Mouse (Mus musculus) kidney, postnatal 0 days (tissue): Measurements from ENCODE around the gene Dnajb12. TPM values are rescaled to one million over a fixed set of nuclear protein-coding genes. Genes with fewer than 3 reads are reported as not detected.
A peak's percentile ranks its signal among the peaks of the same experiment; 100 is the strongest.

Experiments
- ATAC-seq: fragments of 200-750 bp; cut with Nextera tagmentation; replicated peaks from 2 replicates; pipeline ENCODE4 v1.8.0; 2017; ENCODE audit warnings: low read depth, moderate number of reproducible peaks, moderate TSS enrichment, moderate library complexity; ENCODE audit not compliant: low FRiP score
- DNase-seq: peaks from one replicate; pipeline ENCODE4 v3.0.0-alpha.2; 2016; ENCODE audit warnings: low spot score
- H3K27ac ChIP-seq: fragments of 300-500 bp; sonication (generic); 2 replicates; pipeline ENCODE4 v1.5.1; 2014; ENCODE audit warnings: mild to moderate bottlenecking
- H3K27me3 ChIP-seq: fragments of 300-500 bp; sonication (generic); 2 replicates; pipeline ENCODE4 v1.6.1; 2014; ENCODE audit warnings: low read length, mixed read lengths; ENCODE audit not compliant: insufficient read depth
- H3K36me3 ChIP-seq: fragments of 300-500 bp; sonication (generic); 2 replicates; pipeline ENCODE4 v1.6.1; 2014; ENCODE audit warnings: low read length, mixed read lengths; ENCODE audit not compliant: insufficient read depth
- H3K4me1 ChIP-seq: fragments of 300-500 bp; sonication (generic); replicated peaks from 2 replicates; pipeline ENCODE4 v1.6.1; 2014; ENCODE audit warnings: antibody characterized with exemption, low read length, mixed read lengths; ENCODE audit not compliant: insufficient read depth
- H3K4me2 ChIP-seq: fragments of 300-500 bp; sonication (generic); 2 replicates; pipeline ENCODE4 v1.6.1; 2014; ENCODE audit warnings: mild to moderate bottlenecking, low read length, moderate library complexity, mixed read lengths
- H3K4me3 ChIP-seq: fragments of 300-500 bp; sonication (generic); replicated peaks from 2 replicates; pipeline ENCODE4 v1.5.1; 2014; ENCODE audit warnings: low read depth, low read length
- H3K9ac ChIP-seq: fragments of 300-500 bp; sonication (generic); 2 replicates; pipeline ENCODE4 v1.6.1; 2014; ENCODE audit warnings: low read depth, low read length
- H3K9me3 ChIP-seq: fragments of 300-500 bp; sonication (generic); replicated peaks from 2 replicates; pipeline ENCODE4 v1.6.1; 2016; ENCODE audit warnings: low read length, inconsistent platforms, mixed read lengths
- CTCF ChIP-seq: IDR thresholded peaks from 2 replicates; pipeline ENCODE4 v1.5.1; 2016; ENCODE audit warnings: antibody characterized with exemption, low read depth, mild to moderate bottlenecking, moderate library complexity
- WGBS: fragments of 180-500 bp; shearing (Covaris S2); extraction: QIAGEN DNeasy Blood & Tissue Kit; methylation state at CpG from one replicate; pipeline ENCODE4 v1.1.7; 2014; 5-methylcytosine and 5-hydroxymethylcytosine counted together
- polyA plus RNA-seq: library from polyadenylated mRNA; unstranded; fragments of >200 nt; fragmentation: Nextera tagmentation; extraction: Ambion mirVana; gene quantifications from 2 replicates; pipeline ENCODE4 v1.2.1, GENCODE M21; 2015

The Dnajb12 gene
- polyA plus RNA-seq, 1 experiment from 2014 or later, result 27.9 TPM

DNA sequence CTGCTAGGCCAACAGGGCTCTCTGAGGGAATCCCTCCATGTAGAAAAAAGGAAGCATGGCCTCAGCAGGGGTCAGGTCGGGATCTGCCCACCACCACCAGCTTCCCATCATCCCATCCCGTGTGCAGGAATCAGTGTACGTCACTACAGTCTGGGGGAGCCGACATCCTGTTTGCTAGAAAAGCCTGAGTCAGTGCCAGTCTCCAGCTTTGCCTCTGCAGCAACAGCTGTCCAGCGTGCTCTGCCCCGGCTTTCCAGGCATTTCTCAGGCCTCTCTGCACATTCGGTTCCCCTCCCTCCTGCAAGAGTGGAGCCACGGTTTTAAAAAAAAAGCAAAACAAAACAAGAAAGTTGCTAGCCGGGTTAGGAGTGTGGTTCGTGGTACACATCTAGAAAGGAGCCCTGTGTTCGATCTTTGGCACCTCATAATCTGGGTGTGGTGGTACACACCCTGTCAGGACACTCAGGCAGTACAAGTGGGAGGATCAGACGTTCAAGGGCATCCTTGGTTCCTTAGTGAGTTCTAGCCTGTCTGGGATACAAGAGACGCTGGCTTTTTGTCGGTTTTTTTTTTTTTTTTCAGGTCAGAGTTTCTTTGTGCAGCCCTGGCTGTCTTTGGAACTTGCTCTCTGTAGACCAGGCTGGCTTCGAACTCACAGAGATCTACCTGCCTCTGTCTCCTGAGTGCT, 40.3 kb downstream of the Dnajb12 start:
- H3K9me3 ChIP-seq, result no peaks in the 10 kb centered on the region
- H3K36me3 ChIP-seq, result no peaks in the 10 kb centered on the region
- WGBS, result 39% methylated on average over 15 of the region's 15 CpGs
- H3K27ac ChIP-seq, result peak overlapping the region; percentile 38
- no peak overlapping the region for H3K9ac ChIP-seq
- H3K4me1 ChIP-seq, result peaks cover 28% of the 10 kb centered on the region
- H3K4me2 ChIP-seq, result no peak overlapping the region
- ATAC-seq (no peak), DNase-seq (peak; percentile 76)
- TF ChIP-seq CTCF, result no peak
- no peak overlapping the region for H3K4me3 ChIP-seq
- no peaks in the 10 kb centered on the region for H3K27me3 ChIP-seq

GRCm38 (mm10) chr10:59920485-59920809, 41.1 kb downstream of the Dnajb12 start:
- Histone ChIP-seq H3K36me3 (no peaks in the 10 kb centered on the region), H3K4me1 (peaks cover 28% of the 10 kb centered on the region), H3K27me3 (no peaks in the 10 kb centered on the region), H3K4me3 (peak overlapping the region; percentile 33; the same call in 1 of the 2 replicates), H3K9me3 (no peaks in the 10 kb centered on the region), H3K4me2 (peak overlapping the region; percentile 72), H3K27ac (peak overlapping the region; percentile 81), H3K9ac (peak overlapping the region; percentile 50; the same call in 1 of the 2 replicates)
- TF ChIP-seq CTCF, result no peak
- WGBS, result 31% methylated on average over 7 of the region's 7 CpGs
- DNase-seq (no peak), ATAC-seq (no peak)

DNA sequence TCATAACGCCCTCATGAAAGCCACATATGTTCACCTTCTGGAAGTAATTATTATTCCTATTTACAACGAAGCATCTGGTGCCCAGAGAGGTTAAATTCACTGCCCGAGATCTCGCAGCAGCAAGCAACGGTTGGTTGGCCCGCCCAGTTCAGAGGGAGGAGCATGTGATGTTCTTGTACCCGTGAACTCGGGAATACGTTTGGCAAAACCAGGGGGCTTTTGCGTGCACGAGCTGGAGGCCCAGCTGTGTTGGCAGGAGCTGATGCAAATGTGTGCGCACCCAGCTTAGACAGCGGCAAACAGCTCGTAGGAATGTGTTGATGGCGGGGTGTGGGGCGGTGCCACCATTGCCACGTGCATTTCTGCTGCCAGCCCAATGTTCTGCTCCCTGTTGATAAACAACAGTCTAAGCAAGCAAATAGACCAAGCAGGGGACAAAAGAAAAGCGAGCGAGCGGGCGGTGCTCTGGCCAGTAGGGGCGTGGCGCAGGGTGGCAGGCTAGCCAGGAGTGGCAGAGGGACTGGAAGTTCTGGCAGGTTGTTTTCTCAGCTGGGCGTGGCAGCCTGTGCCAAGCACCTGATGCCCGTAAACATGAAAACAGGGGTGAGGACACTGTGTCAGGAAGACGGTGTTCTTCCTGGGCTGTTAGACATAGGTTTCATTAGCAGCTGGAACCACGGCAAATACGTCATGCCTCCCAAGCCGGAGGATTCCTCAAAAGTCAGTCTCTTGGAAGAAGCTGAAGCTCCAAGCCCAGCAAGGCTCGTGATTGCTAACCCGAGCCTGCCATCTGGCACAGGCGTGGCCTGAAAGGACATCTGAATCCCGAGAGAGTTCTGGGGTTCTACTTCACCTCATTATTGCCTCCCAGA, 41.7 kb downstream of the Dnajb12 start:
- TF ChIP-seq CTCF, result peak; percentile 66
- Histone ChIP-seq H3K36me3 (no peaks in the 10 kb centered on the region), H3K27me3 (no peaks in the 10 kb centered on the region), H3K9ac (peak overlapping the region; percentile 50), H3K4me1 (peaks cover 23% of the 10 kb centered on the region), H3K4me3 (peak overlapping the region; percentile 33), H3K4me2 (peak overlapping the region; percentile 72), H3K9me3 (no peaks in the 10 kb centered on the region), H3K27ac (peak overlapping the region; percentile 81)
- WGBS, result 2% methylated on average over 33 of the region's 33 CpGs
- peak; percentile 83 for DNase-seq
- peak; percentile 73 for ATAC-seq

- ATAC-seq (no peak), DNase-seq (no peak)
- no peaks in the 10 kb centered on the region for H3K9me3 ChIP-seq
- H3K4me2 ChIP-seq, result no peak overlapping the region
- H3K4me1 ChIP-seq, result peaks cover 14% of the 10 kb centered on the region
- no peak overlapping the region for H3K27ac ChIP-seq
- H3K9ac ChIP-seq, result no peak overlapping the region
- no peak for TF ChIP-seq CTCF
- WGBS, result 88% methylated on average over 2 of the region's 2 CpGs
- H3K27me3 ChIP-seq, result no peaks in the 10 kb centered on the region
- no peak overlapping the region for H3K4me3 ChIP-seq
- no peaks in the 10 kb centered on the region for H3K36me3 ChIP-seq
These were observed 44.1 kb downstream of the Dnajb12 start for GRCm38 (mm10) chr10:59923493-59923892.

DNA sequence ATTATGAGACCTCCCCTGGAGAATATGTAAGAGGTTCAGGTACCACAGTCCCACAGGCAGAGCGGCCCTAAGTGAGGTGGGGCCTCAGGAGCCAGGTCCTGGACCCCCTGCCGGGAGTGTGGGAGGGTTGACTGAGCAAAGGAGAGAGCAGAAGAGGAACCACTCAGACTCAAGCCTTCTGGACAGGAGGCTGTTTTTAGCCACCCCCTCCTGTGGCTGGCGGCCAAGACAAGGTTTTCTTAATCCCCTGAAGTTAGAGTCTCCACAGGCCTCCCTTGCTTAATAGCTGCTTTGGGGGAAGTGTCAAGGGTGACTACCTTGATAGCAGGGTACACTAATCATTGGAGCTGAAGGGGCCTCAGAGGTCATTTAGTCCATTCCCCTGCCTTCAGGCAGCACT, 44.9 kb downstream of the Dnajb12 start:
- no peaks in the 10 kb centered on the region for H3K36me3 ChIP-seq
- DNase-seq (no peak), ATAC-seq (no peak)
- TF ChIP-seq CTCF, result no peak
- peaks cover 14% of the 10 kb centered on the region for H3K4me1 ChIP-seq
- no peak overlapping the region for H3K4me3 ChIP-seq
- no peak overlapping the region for H3K4me2 ChIP-seq
- H3K27ac ChIP-seq, result no peak overlapping the region
- H3K9ac ChIP-seq, result no peak overlapping the region
- no peaks in the 10 kb centered on the region for H3K9me3 ChIP-seq
- H3K27me3 ChIP-seq, result no peaks in the 10 kb centered on the region
- 24% methylated on average over 3 of the region's 3 CpGs for WGBS

DNA sequence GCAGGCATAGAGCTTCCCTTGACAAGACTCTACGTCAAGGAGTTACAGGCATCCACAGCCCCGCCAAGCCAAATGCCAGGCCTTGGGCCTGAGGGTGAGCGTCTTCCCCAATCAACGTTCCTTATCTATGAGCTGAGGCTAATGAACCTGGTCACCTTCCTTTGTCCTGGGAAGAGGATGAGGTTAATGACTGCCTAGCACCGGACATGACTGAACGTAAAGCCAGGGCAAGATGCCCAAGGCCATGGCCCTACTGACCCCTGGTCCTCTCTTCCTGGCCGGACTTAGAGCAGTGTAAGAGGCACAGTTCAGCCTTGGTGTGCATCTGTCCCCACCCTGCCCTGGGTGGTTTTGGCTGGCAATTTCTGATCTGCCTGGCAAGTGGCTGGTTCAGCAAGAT, 49.8 kb downstream of the Dnajb12 start:
- Histone ChIP-seq H3K9ac (no peak overlapping the region), H3K4me2 (no peak overlapping the region), H3K9me3 (no peaks in the 10 kb centered on the region), H3K36me3 (no peaks in the 10 kb centered on the region), H3K4me3 (no peak overlapping the region), H3K4me1 (no peaks in the 10 kb centered on the region), H3K27me3 (no peaks in the 10 kb centered on the region), H3K27ac (no peak overlapping the region)
- DNase-seq, result no peak
- 0 out of 2 replicates have a peak, but pooled peaks have one; percentile 42 for ATAC-seq
- WGBS, result 75% methylated on average over 7 of the region's 7 CpGs
- no peak for TF ChIP-seq CTCF
